Mouse (Mus musculus): ENCODE data around the gene Uts2r.

DNA sequence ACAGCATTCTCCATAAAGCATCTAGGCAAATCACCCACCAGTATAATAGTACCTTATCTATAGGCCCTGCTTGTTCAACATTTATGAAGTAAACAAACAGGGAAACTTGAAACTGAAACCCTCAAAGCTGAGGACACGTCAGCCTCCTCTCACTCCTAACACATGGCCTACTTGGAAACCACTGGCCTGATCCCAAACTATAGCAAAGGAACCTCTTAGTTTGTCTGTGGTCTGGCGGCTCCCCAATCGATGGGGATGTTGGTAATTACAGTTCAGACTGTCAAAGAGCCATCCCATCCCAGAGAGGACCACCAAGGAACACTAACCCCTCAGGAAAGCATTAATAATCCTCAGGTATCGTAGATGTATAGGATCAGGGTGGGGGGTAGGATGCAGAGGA lies 39.8 kb downstream of the Uts2r start:
- no peak for TF ChIP-seq GATA1 (IDR thresholded peaks at IDR 0.05; ENCODE audit: low read length)
- TF ChIP-seq TAL1 (IDR thresholded peaks at IDR 0.05; ENCODE audit: low read length): no peak

All from erythroblast, embryonic 14.5 days (primary cell).